ENCODE assay signal across 20 mouse cellular contexts in the genomic region with DNA sequence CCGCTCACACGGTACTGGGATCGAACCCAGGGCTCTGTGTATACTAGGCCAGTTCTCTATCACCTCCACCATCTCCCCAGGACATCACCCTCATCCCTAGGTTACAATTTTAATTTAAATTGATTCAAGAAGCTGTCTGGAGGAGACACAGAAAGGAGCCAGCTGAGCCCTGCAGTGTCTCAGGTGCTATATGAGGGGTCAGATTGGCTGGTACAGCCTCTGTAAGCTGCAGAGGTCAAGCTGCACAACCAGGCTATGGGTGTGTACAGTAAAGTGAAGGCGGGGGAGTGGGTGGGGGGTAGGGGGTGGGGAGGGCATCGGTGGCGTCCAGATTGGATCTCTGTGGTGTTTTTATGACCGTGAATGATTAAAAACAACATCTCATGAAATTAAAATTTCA.
DNase-seq lines count a peak whose midpoint lies in the region; ATAC-seq lines count a peak whose summit lies in the region.
"Had no signal": no experiment of that assay in that cellular context is flagged by ENCODE, and none has a peak within 500 bp of the region (broad histone marks: within the 10 kb centered on the region; RNA-seq: fewer than 3 reads in every experiment).

No protein-coding gene starts in this region.

- WGBS in forebrain, embryonic 12.5 days, result 84% methylated on average over 7 of the region's 7 CpGs
- 91% methylated on average over 7 of the region's 7 CpGs for WGBS in forebrain, embryonic 13.5 days
- WGBS in hindbrain, embryonic 11.5 days, result 78% methylated on average over 7 of the region's 7 CpGs
- WGBS in hindbrain, embryonic 16.5 days, result 74% methylated on average over 7 of the region's 7 CpGs
- 88% methylated on average over 7 of the region's 7 CpGs for WGBS in midbrain, embryonic 16.5 days
- 80% methylated on average over 7 of the region's 7 CpGs for WGBS in midbrain, embryonic 15.5 days

- H3K4me3 ChIP-seq in forebrain, embryonic 12.5 days (replicated peaks), result no peak overlapping the region
- no peak overlapping the region for H3K4me3 ChIP-seq in forebrain, embryonic 13.5 days
- no peak overlapping the region for H3K4me3 ChIP-seq in hindbrain, embryonic 11.5 days (ENCODE audit: low read depth, low read length)
- H3K4me3 ChIP-seq in hindbrain, embryonic 16.5 days (ENCODE audit: low read length), result no peak overlapping the region
- no peak overlapping the region for H3K4me3 ChIP-seq in midbrain, embryonic 16.5 days (ENCODE audit: low read depth, low read length)
- H3K4me3 ChIP-seq in midbrain, embryonic 15.5 days, result no peak overlapping the region
- H3K4me3 ChIP-seq: limb, embryonic 15.5 days; midbrain, embryonic 12.5 days had no signal

- H3K27ac ChIP-seq in forebrain, embryonic 12.5 days, result no peak overlapping the region
- H3K27ac ChIP-seq in forebrain, embryonic 13.5 days, result no peak overlapping the region
- H3K27ac ChIP-seq in hindbrain, embryonic 11.5 days (ENCODE audit: low read depth, low read length), result no peak overlapping the region
- no peak overlapping the region for H3K27ac ChIP-seq in hindbrain, embryonic 16.5 days (ENCODE audit: low read depth, low read length)
- H3K27ac ChIP-seq in midbrain, embryonic 16.5 days (ENCODE audit: low read length), result no peak overlapping the region
- no peak overlapping the region for H3K27ac ChIP-seq in midbrain, embryonic 15.5 days
- H3K27ac ChIP-seq: limb, embryonic 15.5 days; midbrain, embryonic 12.5 days had no signal

- no peaks in the 10 kb centered on the region for H3K9me3 ChIP-seq in forebrain, embryonic 12.5 days
- H3K9me3 ChIP-seq in forebrain, embryonic 13.5 days (replicated peaks), result no peaks in the 10 kb centered on the region
- no peaks in the 10 kb centered on the region for H3K9me3 ChIP-seq in hindbrain, embryonic 11.5 days (ENCODE audit: control insufficient read depth, low read length)
- H3K9me3 ChIP-seq in hindbrain, embryonic 16.5 days (ENCODE audit: control insufficient read depth, low read length), result no peaks in the 10 kb centered on the region
- H3K9me3 ChIP-seq in midbrain, embryonic 16.5 days (replicated peaks; ENCODE audit: control insufficient read depth, low read length, poor library complexity, severe bottlenecking), result no peaks in the 10 kb centered on the region
- H3K9me3 ChIP-seq in midbrain, embryonic 15.5 days, result no peaks in the 10 kb centered on the region
- H3K9me3 ChIP-seq: limb, embryonic 15.5 days; midbrain, embryonic 12.5 days had no signal

- no peaks in the 10 kb centered on the region for H3K4me1 ChIP-seq in forebrain, embryonic 12.5 days
- H3K4me1 ChIP-seq in forebrain, embryonic 13.5 days, result no peaks in the 10 kb centered on the region
- H3K4me1 ChIP-seq in hindbrain, embryonic 11.5 days (replicated peaks; ENCODE audit: control insufficient read depth, insufficient read depth, low read length), result no peaks in the 10 kb centered on the region
- no peaks in the 10 kb centered on the region for H3K4me1 ChIP-seq in hindbrain, embryonic 16.5 days (ENCODE audit: control insufficient read depth, insufficient read depth, low read depth, low read length)
- no peaks in the 10 kb centered on the region for H3K4me1 ChIP-seq in midbrain, embryonic 16.5 days (ENCODE audit: control insufficient read depth, insufficient read depth, low read length)
- H3K4me1 ChIP-seq in midbrain, embryonic 15.5 days, result no peaks in the 10 kb centered on the region
- H3K4me1 ChIP-seq: limb, embryonic 15.5 days; midbrain, embryonic 12.5 days had no signal

- H3K36me3 ChIP-seq in forebrain, embryonic 12.5 days (replicated peaks), result no peaks in the 10 kb centered on the region
- no peaks in the 10 kb centered on the region for H3K36me3 ChIP-seq in forebrain, embryonic 13.5 days (ENCODE audit: poor library complexity, severe bottlenecking)
- H3K36me3 ChIP-seq in hindbrain, embryonic 11.5 days (ENCODE audit: control insufficient read depth, insufficient read depth, low read length), result no peaks in the 10 kb centered on the region
- no peaks in the 10 kb centered on the region for H3K36me3 ChIP-seq in hindbrain, embryonic 16.5 days (ENCODE audit: control insufficient read depth, insufficient read depth, low read length)
- no peaks in the 10 kb centered on the region for H3K36me3 ChIP-seq in midbrain, embryonic 16.5 days (ENCODE audit: control insufficient read depth, insufficient read depth, low read length)
- H3K36me3 ChIP-seq in midbrain, embryonic 15.5 days (replicated peaks), result no peaks in the 10 kb centered on the region
- H3K36me3 ChIP-seq: midbrain, embryonic 12.5 days had no signal

- no peak overlapping the region for H3K9ac ChIP-seq in forebrain, embryonic 12.5 days
- H3K9ac ChIP-seq in forebrain, embryonic 13.5 days, result no peak overlapping the region
- no peak overlapping the region for H3K9ac ChIP-seq in hindbrain, embryonic 11.5 days (ENCODE audit: low read depth, low read length)
- no peak overlapping the region for H3K9ac ChIP-seq in hindbrain, embryonic 16.5 days (ENCODE audit: low read depth, low read length)
- H3K9ac ChIP-seq in midbrain, embryonic 16.5 days (ENCODE audit: low read depth, low read length), result no peak overlapping the region
- H3K9ac ChIP-seq in midbrain, embryonic 15.5 days, result no peak overlapping the region
- H3K9ac ChIP-seq: limb, embryonic 15.5 days; midbrain, embryonic 12.5 days had no signal

- no peaks in the 10 kb centered on the region for H3K27me3 ChIP-seq in forebrain, embryonic 12.5 days
- H3K27me3 ChIP-seq in forebrain, embryonic 13.5 days, result no peaks in the 10 kb centered on the region
- H3K27me3 ChIP-seq in hindbrain, embryonic 11.5 days (ENCODE audit: control insufficient read depth, insufficient read depth, low read length), result no peaks in the 10 kb centered on the region
- H3K27me3 ChIP-seq in hindbrain, embryonic 16.5 days (replicated peaks; ENCODE audit: control insufficient read depth, insufficient read depth, low read length), result no peaks in the 10 kb centered on the region
- H3K27me3 ChIP-seq in midbrain, embryonic 16.5 days (ENCODE audit: control insufficient read depth, insufficient read depth, low read depth, low read length), result no peaks in the 10 kb centered on the region
- no peaks in the 10 kb centered on the region for H3K27me3 ChIP-seq in midbrain, embryonic 15.5 days (replicated peaks)
- H3K27me3 ChIP-seq: limb, embryonic 15.5 days; midbrain, embryonic 12.5 days had no signal

- no peak overlapping the region for H3K4me2 ChIP-seq in forebrain, embryonic 12.5 days
- H3K4me2 ChIP-seq in forebrain, embryonic 13.5 days, result no peak overlapping the region
- H3K4me2 ChIP-seq in hindbrain, embryonic 11.5 days (replicated peaks; ENCODE audit: low read depth, low read length), result no peak overlapping the region
- no peak overlapping the region for H3K4me2 ChIP-seq in hindbrain, embryonic 16.5 days (ENCODE audit: low read length)
- H3K4me2 ChIP-seq in midbrain, embryonic 16.5 days (ENCODE audit: low read length), result no peak overlapping the region
- no peak overlapping the region for H3K4me2 ChIP-seq in midbrain, embryonic 15.5 days
- H3K4me2 ChIP-seq: limb, embryonic 15.5 days; midbrain, embryonic 12.5 days had no signal

- DNase-seq in hindbrain, embryonic 11.5 days (ENCODE audit: low spot score), result no peak
- DNase-seq in urinary bladder, postnatal 10 days (ENCODE audit: low spot score), result no peak
- DNase-seq: adrenal gland, adult 8-10 months; cerebellum, adult 18-20 months; cerebellum, postnatal 14 days; kidney, adult 2 months; kidney, postnatal 10 days; left cerebral cortex, postnatal 4 days; lung, postnatal 10 days; thymus, adult 2 months; thymus, postnatal 4 days had no signal

- 0 out of 2 replicates have a peak, but pooled peaks have one; percentile 44 for ATAC-seq in forebrain, embryonic 12.5 days (ENCODE audit: low FRiP score)
- ATAC-seq in forebrain, embryonic 13.5 days, result no peak
- peak; percentile 67; the same call in 1 of the 2 replicates for ATAC-seq in hindbrain, embryonic 11.5 days (ENCODE audit: low FRiP score)
- ATAC-seq in hindbrain, embryonic 16.5 days, result no peak
- 0 out of 2 replicates have a peak, but pooled peaks have one; percentile 36 for ATAC-seq in midbrain, embryonic 16.5 days
- no peak for ATAC-seq in midbrain, embryonic 15.5 days (replicated peaks)
- ATAC-seq in erythroblast, adult 5-6 weeks (replicated peaks; ENCODE audit: low FRiP score, poor library complexity, severe bottlenecking), result no peak
- ATAC-seq: activated CD4-positive, CD25-positive, alpha-beta regulatory T cell, adult 4 months had no signal

Comparison
In these comparisons a context has a peak if more than half of its experiments do, and no peak if none do; other contexts are left out.
1. ATAC-seq: peak in forebrain, embryonic 12.5 days (single experiment), hindbrain, embryonic 11.5 days (single experiment) and midbrain, embryonic 16.5 days (single experiment); none in forebrain, embryonic 13.5 days (single experiment), hindbrain, embryonic 16.5 days (single experiment), midbrain, embryonic 15.5 days (single experiment) and erythroblast, adult 5-6 weeks (single experiment).